Mouse (Mus musculus): ENCODE measurements around the gene Arhgef40. TPM values are rescaled to one million over a fixed set of nuclear protein-coding genes. Genes with fewer than 3 reads are reported as not detected.

The Arhgef40 gene
- polyA plus RNA-seq, 2 experiments from 2014 or later: not detected

GRCm38 (mm10) chr14:52005141-52005540 is 20.6 kb downstream of the Arhgef40 start:
- no peak for ATAC-seq

- no peak for ATAC-seq
Observed at GRCm38 (mm10) chr14:52005616-52006015, 21.1 kb downstream of the Arhgef40 start.

DNA sequence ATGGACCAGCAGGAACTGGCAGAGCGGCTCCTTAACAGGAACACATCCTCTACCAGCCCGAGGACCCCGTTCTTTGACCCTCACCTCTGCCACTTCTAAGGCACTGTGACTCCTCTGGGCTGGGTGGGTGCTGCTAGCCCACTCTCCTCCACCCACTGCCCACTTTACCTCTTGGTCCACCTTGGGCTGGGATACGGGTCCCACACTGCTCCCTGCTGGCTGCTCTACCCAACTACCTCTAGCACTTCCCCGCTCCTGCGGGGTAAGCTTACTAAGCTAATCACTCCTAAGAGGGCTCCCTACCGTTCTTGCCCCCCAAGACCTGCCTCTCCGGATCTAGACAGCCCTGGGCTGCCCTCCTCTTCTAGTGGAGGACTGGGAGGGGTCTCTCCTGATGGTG is 21.7 kb downstream of the Arhgef40 start:
- ATAC-seq: no peak

DNA sequence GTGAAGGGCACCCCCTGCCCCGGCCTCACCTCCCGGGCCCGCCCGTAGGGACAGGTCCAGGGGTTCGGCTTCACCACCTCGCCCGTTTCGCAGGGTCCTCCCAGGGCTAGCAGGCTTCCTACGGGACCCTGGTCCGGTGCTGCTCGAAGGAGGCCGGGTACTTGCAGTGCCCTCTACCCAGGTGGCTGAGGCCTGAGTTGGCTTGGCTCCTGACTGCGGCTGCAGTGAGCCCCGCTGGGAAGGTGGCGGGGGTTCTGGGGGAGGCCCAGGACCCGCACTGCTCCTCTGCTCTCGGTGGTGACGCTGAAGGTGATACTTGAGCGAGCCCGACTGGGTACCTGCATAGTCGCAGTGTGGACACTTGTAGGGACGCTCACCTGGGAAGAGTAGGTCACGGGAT is 22.3 kb downstream of the Arhgef40 start:
- ATAC-seq: no peak

- peak; percentile 76 for ATAC-seq
Observed at GRCm38 (mm10) chr14:52008321-52009203, 24.0 kb downstream of the Arhgef40 start.

DNA sequence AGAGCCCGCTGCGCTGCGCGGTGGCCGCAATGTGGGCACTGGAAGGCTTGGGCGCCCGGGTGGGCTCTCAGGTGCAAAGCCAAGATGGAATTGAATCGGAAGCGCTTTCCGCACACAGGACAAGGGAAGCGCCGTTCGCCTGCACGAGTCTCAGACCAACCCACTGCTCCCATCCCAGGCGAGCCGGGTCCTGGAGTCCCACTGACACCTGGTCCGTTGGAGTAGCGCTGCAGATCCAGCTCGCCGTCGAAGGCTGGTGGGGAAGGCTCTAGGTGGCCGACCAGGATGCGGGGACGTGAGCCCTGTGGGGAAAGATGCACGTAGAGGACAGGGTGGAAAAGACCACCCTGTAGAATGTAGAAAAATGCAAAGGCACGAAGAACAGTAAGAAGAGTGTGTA is 24.8 kb downstream of the Arhgef40 start:
- no peak for ATAC-seq

DNA sequence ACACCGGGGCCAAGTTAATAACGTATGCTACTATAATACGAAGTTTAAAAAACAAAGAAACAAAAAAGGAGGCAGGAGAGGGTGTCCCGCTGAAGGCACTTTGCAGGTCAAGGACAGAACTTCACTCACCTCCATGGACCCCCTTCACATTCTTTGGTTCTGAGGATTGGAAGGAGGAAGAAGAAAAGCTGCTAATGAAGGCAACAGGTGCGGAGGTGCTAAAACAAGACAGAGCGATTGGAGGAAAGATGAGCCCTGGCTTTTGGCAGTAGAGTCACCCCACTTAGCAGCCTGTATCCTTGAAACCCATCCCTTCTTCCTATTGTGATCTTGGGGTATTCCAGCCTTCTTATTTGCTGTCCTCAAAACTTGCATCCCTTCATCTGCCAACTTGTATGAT is 25.3 kb downstream of the Arhgef40 start:
- no peak for ATAC-seq

- no peak for ATAC-seq
Observed at GRCm38 (mm10) chr14:52010446-52011111, 26.1 kb downstream of the Arhgef40 start.

- ATAC-seq: no peak
Observed at GRCm38 (mm10) chr14:52011683-52012082, 27.2 kb downstream of the Arhgef40 start.

- ATAC-seq: no peak
Observed at GRCm38 (mm10) chr14:52012085-52012484, 27.6 kb downstream of the Arhgef40 start.

- ATAC-seq: no peak
Observed at GRCm38 (mm10) chr14:52012553-52012952, 28.0 kb downstream of the Arhgef40 start.

- no peak for ATAC-seq
Observed at GRCm38 (mm10) chr14:52013021-52013610, 28.6 kb downstream of the Arhgef40 start.

GRCm38 (mm10) chr14:52013771-52014219 is 29.3 kb downstream of the Arhgef40 start:
- ATAC-seq: peak; percentile 41

- no peak for ATAC-seq
Observed at GRCm38 (mm10) chr14:52014271-52014760, 29.8 kb downstream of the Arhgef40 start.

DNA sequence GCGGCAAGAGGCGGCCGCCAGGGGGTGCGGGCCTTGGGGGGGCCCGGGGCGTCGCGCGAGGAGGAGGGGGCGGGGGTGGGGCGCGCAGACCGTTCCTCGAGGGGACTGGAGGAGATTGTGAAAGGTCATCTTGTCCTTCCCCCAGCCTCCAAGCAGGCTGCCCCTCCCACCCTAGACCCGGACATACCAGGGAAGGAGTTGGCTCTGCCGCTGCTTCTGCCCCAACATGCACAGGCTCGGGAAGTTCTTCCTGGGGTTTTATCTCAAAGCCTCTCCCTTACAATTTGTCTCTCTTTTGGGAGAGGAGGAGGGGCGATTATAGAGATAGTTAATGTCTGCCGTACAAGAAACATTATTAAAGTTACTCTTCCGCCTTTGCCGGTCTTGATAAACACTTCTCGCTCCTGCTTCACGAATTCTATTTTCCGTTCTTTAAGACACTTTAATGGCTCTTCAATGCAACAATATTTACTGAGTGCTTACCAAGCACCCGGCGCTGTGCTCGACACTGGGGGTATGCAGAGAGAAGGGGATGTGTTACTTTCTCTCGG is 30.3 kb downstream of the Arhgef40 start:
- no peak for ATAC-seq

- ATAC-seq: no peak
Observed at GRCm38 (mm10) chr14:52015445-52016100, 31.1 kb downstream of the Arhgef40 start, which contains the start of gene Tmem253. Tmem253 (plus strand) TSS chr14:52015658.

DNA sequence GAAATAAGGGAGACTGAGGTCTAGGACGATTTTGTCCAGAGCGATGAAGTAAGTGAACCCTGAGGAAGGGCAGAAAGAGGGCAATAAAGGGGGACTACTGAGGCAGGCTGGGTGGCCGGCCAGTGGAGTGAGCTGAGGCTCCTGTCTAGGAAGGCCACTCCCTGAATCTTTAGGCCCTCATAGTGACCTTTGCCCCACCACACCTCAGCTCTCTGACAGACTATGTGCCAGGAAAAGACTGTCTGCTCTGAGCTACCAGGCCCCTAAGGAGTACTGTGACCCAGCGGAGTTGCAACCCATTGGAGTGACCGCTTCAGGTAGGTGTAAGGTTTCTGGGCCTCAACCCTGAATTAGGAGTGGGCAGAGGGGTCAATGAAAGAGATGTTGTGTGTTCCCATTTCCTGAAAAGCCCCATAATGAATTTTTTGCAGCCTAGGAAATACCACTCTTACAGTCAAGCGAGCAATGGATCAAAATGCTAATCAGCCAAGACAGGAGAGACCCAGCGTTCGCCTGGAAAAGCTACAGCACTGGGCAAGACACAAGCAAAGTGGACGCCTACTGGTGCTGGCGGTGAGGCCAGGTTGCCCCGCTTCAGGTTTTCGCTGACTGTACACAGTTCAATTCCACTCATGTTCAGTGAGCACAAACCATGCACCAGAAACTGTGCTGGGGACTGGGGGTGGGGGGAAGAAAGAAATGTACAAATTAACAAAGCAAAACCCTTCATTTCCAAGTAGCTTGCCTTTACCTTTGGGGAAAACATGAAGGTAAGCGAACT is 32.3 kb downstream of the Arhgef40 start:
- ATAC-seq: no peak

DNA sequence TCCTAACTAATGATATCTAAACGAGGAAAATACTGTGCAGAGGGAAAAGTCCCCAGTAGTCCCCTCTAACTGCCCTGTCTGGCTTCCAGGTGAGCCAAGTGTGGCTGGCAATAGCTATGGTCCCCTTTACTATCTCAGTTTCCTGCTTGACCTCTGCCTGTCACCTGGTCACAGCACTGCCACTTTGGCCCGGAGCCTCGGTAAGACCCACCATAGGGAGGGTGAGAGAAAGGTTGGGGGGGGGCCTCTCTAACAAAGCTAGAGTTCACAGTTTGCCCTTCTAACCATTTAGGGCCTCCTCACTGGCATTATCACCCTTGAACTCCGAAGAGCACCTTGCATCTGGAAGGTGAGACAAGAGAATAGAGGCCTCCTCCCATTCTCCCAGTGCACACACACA is 33.1 kb downstream of the Arhgef40 start:
- ATAC-seq: no peak

DNA sequence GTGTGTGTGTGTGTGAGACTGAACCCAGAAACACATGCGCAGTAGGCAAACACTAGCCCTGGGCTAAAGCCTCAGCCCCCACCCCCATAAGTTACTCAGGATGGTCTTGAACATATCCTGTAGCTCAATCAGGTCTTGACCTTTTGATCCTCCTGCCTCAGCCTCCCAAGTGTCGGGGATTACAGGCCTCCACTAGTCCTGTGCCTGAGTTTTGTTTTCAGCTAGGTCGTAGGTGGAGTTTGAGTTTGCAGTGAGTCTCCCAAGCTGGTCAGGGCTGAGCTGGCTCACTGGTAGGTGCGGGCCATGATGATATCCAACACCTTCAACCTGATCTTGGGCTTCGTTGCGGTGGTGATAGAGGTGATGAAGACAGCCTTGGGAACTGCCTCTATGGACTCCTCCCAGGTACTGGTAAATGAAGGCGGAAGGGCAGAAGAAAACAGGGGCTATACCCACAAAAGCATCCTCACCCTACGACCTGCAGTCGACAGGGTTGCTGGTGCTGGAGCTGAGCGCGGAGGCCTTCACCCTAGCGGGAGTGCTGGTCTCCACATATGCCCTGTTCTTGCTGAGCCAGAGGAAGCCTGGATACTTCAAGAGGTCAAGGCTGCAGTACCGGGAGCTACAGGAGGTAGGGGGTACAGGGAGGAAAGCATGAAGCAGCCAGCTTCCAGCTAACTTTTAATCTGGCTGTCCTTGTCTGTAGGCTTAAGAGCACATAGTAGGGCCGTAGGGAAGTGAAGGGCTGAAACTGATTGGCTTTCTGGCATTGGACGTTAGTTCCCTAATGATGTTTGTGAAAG is 33.9 kb downstream of the Arhgef40 start:
- ATAC-seq: no peak

DNA sequence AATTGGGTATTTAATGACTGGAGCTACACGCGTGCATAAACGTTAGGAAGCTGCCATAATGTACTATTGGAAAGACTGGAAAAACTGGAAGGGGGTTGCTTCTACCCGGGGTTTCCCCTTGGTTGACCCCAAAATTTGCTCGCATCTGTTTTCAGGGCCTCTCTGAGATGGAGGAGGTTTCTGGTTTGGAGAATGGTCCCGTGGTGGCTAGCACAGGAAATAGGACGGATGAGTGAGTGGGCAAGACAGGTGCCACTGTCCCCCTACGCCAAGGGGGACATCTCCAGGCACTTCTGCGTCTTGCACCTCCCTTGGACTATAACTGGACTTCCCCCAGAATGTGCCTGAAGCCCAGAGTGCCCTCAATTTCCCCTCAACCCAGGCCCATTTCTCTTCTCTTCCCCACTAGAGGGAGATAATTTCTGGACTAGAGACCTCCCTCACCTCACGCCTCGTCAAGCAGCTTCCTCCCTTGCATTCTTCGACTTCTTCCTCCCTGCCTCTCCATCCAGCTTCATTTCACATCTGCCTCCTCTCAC is 34.6 kb downstream of the Arhgef40 start:
- peak; percentile 27 for ATAC-seq

Data from activated CD4-positive, CD25-positive, alpha-beta regulatory T cell, adult 4 months (primary cell).